Mouse (Mus musculus): ENCODE data around the gene Gpr15. TPM values are rescaled to one million over a fixed set of nuclear protein-coding genes. Genes with fewer than 3 reads are reported as not detected.

Gpr15 gene
- polyA plus RNA-seq, 2 experiments: 0.07 to 0.14 TPM

DNA sequence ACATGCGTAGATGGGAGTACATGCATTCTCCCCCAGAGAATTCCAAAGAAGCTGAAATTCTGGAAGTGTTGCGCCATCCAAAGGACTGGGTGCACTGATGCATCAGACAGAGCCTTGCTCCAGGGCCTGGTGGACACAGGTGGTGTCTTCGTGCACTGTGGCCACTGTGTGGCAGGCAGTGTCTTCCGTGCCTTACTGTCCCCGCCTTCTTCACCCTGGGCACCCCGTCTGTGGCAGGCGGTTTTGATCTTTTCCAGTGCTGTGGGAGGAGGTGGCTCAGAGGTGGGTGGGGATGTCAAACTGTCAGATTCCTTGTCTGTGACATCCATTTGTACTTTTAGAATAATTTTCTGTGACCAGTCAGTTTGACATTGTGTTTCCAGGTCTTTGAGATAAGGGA is 40.2 kb downstream of the Gpr15 start:
- 54% methylated on average over 7 of the region's 7 CpGs for WGBS (ENCODE audit: insufficient replicate concordance)
- no peaks in the 10 kb centered on the region for H3K9me3 ChIP-seq (ENCODE audit: control insufficient read depth, low read length)
- no peak overlapping the region for H3K9ac ChIP-seq (replicated peaks)
- DNase-seq (ENCODE audit: low read depth in 3 of 3, low spot score in 3 of 3) (no peak), ATAC-seq (ENCODE audit: insufficient read depth) (no peak)
- peak overlapping the region; percentile 5; the same call in 1 of the 2 replicates for H3K4me2 ChIP-seq (ENCODE audit: low read depth)
- no peak overlapping the region for H3K4me3 ChIP-seq (ENCODE audit: insufficient read depth in 1 of 2, low read depth in 2 of 2, low read length in 2 of 2)
- H3K36me3 ChIP-seq (replicated peaks; ENCODE audit: control insufficient read depth, insufficient read depth, low read depth): peaks cover 80% of the 10 kb centered on the region
- no peak overlapping the region for H3K27ac ChIP-seq
- H3K4me1 ChIP-seq (replicated peaks; ENCODE audit: control insufficient read depth in 2 of 2, insufficient read depth in 2 of 2, low read length in 1 of 2): peaks cover 28 to 30% of the 10 kb centered on the region in 2 experiments
- H3K27me3 ChIP-seq (ENCODE audit: control insufficient read depth, insufficient read depth, low read length): no peaks in the 10 kb centered on the region
- TF ChIP-seq CTCF (IDR thresholded peaks at IDR 0.05; ENCODE audit: low read depth) (peak; percentile 46), EP300 (IDR thresholded peaks at IDR 0.05; ENCODE audit: low read depth) (no peak)

DNA sequence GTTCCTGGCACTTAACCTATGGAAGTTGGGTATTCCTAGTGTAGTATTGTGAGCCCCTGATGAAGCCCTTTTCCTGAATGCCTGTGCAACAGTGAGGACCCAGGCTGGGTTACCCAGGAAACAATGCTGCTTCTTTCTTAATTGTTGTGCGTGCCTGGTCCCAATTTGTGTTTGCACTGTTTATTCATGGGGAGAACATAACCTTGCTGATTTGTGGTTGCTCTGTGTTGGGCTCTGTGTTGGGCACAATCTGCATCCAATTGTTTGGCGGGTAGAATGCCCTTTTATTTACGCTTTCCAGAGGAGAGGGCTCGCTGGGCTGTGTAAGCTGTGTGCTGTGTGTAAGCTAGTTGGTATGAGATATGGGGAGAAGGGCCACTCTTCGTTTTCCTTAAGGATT is 41.4 kb downstream of the Gpr15 start:
- Histone ChIP-seq H3K4me1 (replicated peaks; ENCODE audit: control insufficient read depth in 2 of 2, insufficient read depth in 2 of 2, low read length in 1 of 2) (peaks cover 30 to 31% of the 10 kb centered on the region in 2 experiments), H3K9me3 (ENCODE audit: control insufficient read depth, low read length) (no peaks in the 10 kb centered on the region), H3K27ac (peak overlapping the region; percentile 59), H3K36me3 (replicated peaks; ENCODE audit: control insufficient read depth, insufficient read depth, low read depth) (peaks cover 91% of the 10 kb centered on the region), H3K27me3 (ENCODE audit: control insufficient read depth, insufficient read depth, low read length) (no peaks in the 10 kb centered on the region), H3K4me3 (ENCODE audit: insufficient read depth in 1 of 2, low read depth in 2 of 2, low read length in 2 of 2) (peak overlapping the region; percentile 13 to 31; a peak in 3 of 4 replicates), H3K9ac (replicated peaks) (peak overlapping the region; percentile 43), H3K4me2 (ENCODE audit: low read depth) (peak overlapping the region; percentile 84)
- ATAC-seq (ENCODE audit: insufficient read depth): no peak
- TF ChIP-seq CTCF (IDR thresholded peaks at IDR 0.05; ENCODE audit: low read depth): no peak
- TF ChIP-seq EP300 (IDR thresholded peaks at IDR 0.05; ENCODE audit: low read depth): no peak
- 84% methylated on average over 5 of the region's 5 CpGs for WGBS (ENCODE audit: insufficient replicate concordance)
- DNase-seq (ENCODE audit: low read depth in 3 of 3, low spot score in 3 of 3): no peak

DNA sequence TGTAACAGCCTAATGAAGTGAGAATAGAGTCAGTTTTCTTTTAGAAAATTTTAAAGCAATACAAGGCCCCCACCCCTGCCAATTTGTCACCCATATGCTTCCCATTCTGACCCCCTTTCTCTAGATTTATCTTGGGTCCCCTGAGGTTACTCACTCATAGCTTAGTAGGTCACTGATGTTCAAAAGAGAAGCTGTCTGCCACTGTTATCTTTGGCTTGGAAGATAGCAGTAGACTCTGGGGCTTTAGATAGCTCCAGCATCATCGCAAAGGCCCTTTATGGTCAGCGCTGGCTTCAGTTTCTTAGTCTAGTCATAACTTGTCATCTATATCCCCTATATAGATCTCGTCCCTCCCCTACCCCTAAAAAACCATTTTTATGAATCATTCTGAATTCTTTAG is 42.2 kb downstream of the Gpr15 start:
- Histone ChIP-seq H3K4me2 (ENCODE audit: low read depth) (peak overlapping the region; percentile 84), H3K4me1 (replicated peaks; ENCODE audit: control insufficient read depth in 2 of 2, insufficient read depth in 2 of 2, low read length in 1 of 2) (peaks cover 30 to 31% of the 10 kb centered on the region in 2 experiments)
- WGBS (ENCODE audit: insufficient replicate concordance): 38% methylated on average over 3 of the region's 3 CpGs

DNA sequence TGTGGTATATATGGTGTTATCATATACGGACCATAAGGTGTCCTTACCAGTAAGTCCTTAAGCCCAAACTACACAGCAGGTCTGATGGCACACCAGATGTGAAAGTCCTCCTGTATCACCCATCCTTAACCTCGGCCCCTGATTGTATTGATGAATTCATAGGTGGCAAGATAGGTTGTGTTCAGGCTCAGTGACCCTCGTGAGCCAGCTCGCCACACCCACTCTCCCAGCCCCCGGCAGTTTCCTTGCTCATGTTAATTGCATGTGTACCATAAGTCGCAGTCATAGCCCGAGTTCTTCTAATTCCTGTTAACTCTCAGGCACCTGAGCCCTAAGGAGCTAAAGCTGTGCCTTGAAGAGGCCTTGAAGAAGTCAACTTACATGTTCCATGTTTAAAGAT is 42.7 kb downstream of the Gpr15 start:
- Histone ChIP-seq H3K4me2 (ENCODE audit: low read depth) (peak overlapping the region; percentile 84), H3K4me1 (replicated peaks; ENCODE audit: control insufficient read depth in 2 of 2, insufficient read depth in 2 of 2, low read length in 1 of 2) (peaks cover 30 to 31% of the 10 kb centered on the region in 2 experiments), H3K4me3 (ENCODE audit: insufficient read depth in 1 of 2, low read depth in 2 of 2, low read length in 2 of 2) (peak overlapping the region; percentile 45 to 97), H3K9me3 (ENCODE audit: control insufficient read depth, low read length) (no peaks in the 10 kb centered on the region), H3K27me3 (ENCODE audit: control insufficient read depth, insufficient read depth, low read length) (no peaks in the 10 kb centered on the region), H3K9ac (replicated peaks) (peak overlapping the region; percentile 40), H3K27ac (peak overlapping the region; percentile 55), H3K36me3 (replicated peaks; ENCODE audit: control insufficient read depth, insufficient read depth, low read depth) (peaks cover 91% of the 10 kb centered on the region)
- TF ChIP-seq CTCF (IDR thresholded peaks at IDR 0.05; ENCODE audit: low read depth) (no peak), EP300 (IDR thresholded peaks at IDR 0.05; ENCODE audit: low read depth) (no peak)
- 60% methylated on average over 7 of the region's 7 CpGs for WGBS (ENCODE audit: insufficient replicate concordance)
- ATAC-seq (ENCODE audit: insufficient read depth): peak; percentile 10; the same call in 1 of the 2 replicates
- no peak for DNase-seq (ENCODE audit: low read depth in 3 of 3, low spot score in 3 of 3)

More for the DNA sequence above, 42.2 kb downstream of the Gpr15 start:
- peak overlapping the region; percentile 45 to 97; a peak in 2 of 4 replicates for H3K4me3 ChIP-seq (ENCODE audit: insufficient read depth in 1 of 2, low read depth in 2 of 2, low read length in 2 of 2)
- peak overlapping the region; percentile 55 for H3K27ac ChIP-seq
- DNase-seq (ENCODE audit: low read depth in 3 of 3, low spot score in 3 of 3): no peak
- H3K9me3 ChIP-seq (ENCODE audit: control insufficient read depth, low read length): no peaks in the 10 kb centered on the region
- peak; percentile 31 for TF ChIP-seq EP300 (IDR thresholded peaks at IDR 0.05; ENCODE audit: low read depth)
- TF ChIP-seq CTCF (IDR thresholded peaks at IDR 0.05; ENCODE audit: low read depth): no peak
- peaks cover 91% of the 10 kb centered on the region for H3K36me3 ChIP-seq (replicated peaks; ENCODE audit: control insufficient read depth, insufficient read depth, low read depth)
- peak overlapping the region; percentile 40 for H3K9ac ChIP-seq (replicated peaks)
- H3K27me3 ChIP-seq (ENCODE audit: control insufficient read depth, insufficient read depth, low read length): no peaks in the 10 kb centered on the region
- peak; percentile 36 for ATAC-seq (ENCODE audit: insufficient read depth)

DNA sequence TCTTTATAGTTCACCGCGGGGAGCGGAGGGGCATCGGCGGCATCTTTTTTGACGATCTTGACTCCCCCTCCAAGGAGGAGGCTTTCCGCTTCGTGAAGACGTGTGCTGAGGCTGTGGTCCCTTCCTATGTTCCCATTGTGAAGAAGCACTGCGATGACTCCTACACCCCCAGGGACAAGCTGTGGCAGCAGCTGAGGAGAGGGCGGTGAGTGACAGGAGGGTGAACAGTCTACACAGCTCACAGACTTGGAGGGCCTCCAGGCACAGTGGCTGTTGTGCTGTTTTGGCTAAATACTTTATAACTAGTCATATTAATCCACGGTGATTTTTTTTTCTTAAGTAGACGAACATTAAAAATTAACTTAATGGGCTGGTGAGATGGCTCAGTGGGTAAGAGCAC is 43.6 kb downstream of the Gpr15 start:
- TF ChIP-seq EP300 (IDR thresholded peaks at IDR 0.05; ENCODE audit: low read depth) (no peak), CTCF (IDR thresholded peaks at IDR 0.05; ENCODE audit: low read depth) (no peak)
- Histone ChIP-seq H3K9ac (replicated peaks) (peak overlapping the region; percentile 43), H3K4me2 (ENCODE audit: low read depth) (peak overlapping the region; percentile 84), H3K9me3 (ENCODE audit: control insufficient read depth, low read length) (no peaks in the 10 kb centered on the region), H3K27me3 (ENCODE audit: control insufficient read depth, insufficient read depth, low read length) (no peaks in the 10 kb centered on the region), H3K4me3 (ENCODE audit: insufficient read depth in 1 of 2, low read depth in 2 of 2, low read length in 2 of 2) (peak overlapping the region; percentile 97), H3K36me3 (replicated peaks; ENCODE audit: control insufficient read depth, insufficient read depth, low read depth) (peaks cover 86% of the 10 kb centered on the region), H3K27ac (no peak overlapping the region), H3K4me1 (replicated peaks; ENCODE audit: control insufficient read depth in 2 of 2, insufficient read depth in 2 of 2, low read length in 1 of 2) (peaks cover 30 to 31% of the 10 kb centered on the region in 2 experiments)
- no peak for ATAC-seq (ENCODE audit: insufficient read depth)
- WGBS (ENCODE audit: insufficient replicate concordance): 89% methylated on average over 13 of the region's 13 CpGs
- no peak for DNase-seq (ENCODE audit: low read depth in 3 of 3, low spot score in 3 of 3)

Data from liver, embryonic 14.5 days (tissue).